Mouse (Mus musculus) CH12.LX (cell line): ENCODE results near the gene Rap1a. TPM values are rescaled to one million over a fixed set of nuclear protein-coding genes. Genes with fewer than 3 reads are reported as not detected.

Source experiments
- DNase-seq: peaks from one replicate; pipeline ENCODE4 v3.0.0-alpha.2; 2013; ENCODE audit errors: extremely low read depth
- H3K27ac ChIP-seq: 2 replicates; pipeline ENCODE4 v1.5.1; 2012; ENCODE audit warnings: low read depth, mild to moderate bottlenecking, control low read depth, moderate library complexity; ENCODE audit not compliant: insufficient read depth
- H3K27me3 ChIP-seq: replicated peaks from 2 replicates; pipeline ENCODE3; 2012; ENCODE audit warnings: inconsistent platforms
- H3K36me3 ChIP-seq, 2 experiments: replicated peaks in 1 of 2; 2 replicates each; pipeline versions ENCODE3 to v1.6.1; 2012; ENCODE audit warnings: inconsistent platforms in 1 of 2, low read length in 1 of 2, mild to moderate bottlenecking in 1 of 2, mixed read lengths in 1 of 2, moderate library complexity in 1 of 2; ENCODE audit not compliant: control insufficient read depth in 1 of 2, insufficient read depth in 1 of 2
- H3K4me1 ChIP-seq, 2 experiments: 2 replicates each; pipeline ENCODE4 v1.6.1; 2012; ENCODE audit warnings: inconsistent platforms in 1 of 2, moderate library complexity in 1 of 2; ENCODE audit not compliant: insufficient read depth in 2 of 2, control insufficient read depth in 1 of 2
- H3K4me2 ChIP-seq: 2 replicates; pipeline ENCODE4 v1.6.1; 2012; ENCODE audit warnings: low read depth, mild to moderate bottlenecking, control low read depth; ENCODE audit not compliant: poor library complexity, insufficient read depth, severe bottlenecking
- H3K4me3 ChIP-seq, 3 experiments: fragments of 150-350 bp in 1 of 3; sonication (generic) in 1 of 3; replicated peaks in 1 of 3; 2 replicates each; pipeline versions ENCODE3 to v1.5.1; 2011 to 2012; ENCODE audit warnings: low read depth in 2 of 3, low read length in 2 of 3, mild to moderate bottlenecking in 2 of 3, moderate library complexity in 2 of 3, control low read depth in 1 of 3, improper control_type of control experiment in 1 of 3, inconsistent platforms in 1 of 3, mixed read lengths in 1 of 3; ENCODE audit not compliant: poor library complexity in 1 of 3
- H3K79me2 ChIP-seq: replicated peaks from 2 replicates; pipeline ENCODE4 v1.6.1; 2012; ENCODE audit warnings: mild to moderate bottlenecking, moderate library complexity; ENCODE audit not compliant: control insufficient read depth, poor library complexity, insufficient read depth, severe bottlenecking; ENCODE audit errors: extremely low read depth
- H3K9ac ChIP-seq: 2 replicates; pipeline ENCODE4 v1.6.1; 2012; ENCODE audit warnings: low read depth, mild to moderate bottlenecking, control low read depth, moderate library complexity; ENCODE audit not compliant: insufficient read depth
- H3K9me3 ChIP-seq: replicated peaks from 2 replicates; pipeline ENCODE3; 2012; ENCODE audit warnings: low read length, inconsistent platforms, mixed read lengths
- CTCF ChIP-seq, 2 experiments: IDR thresholded peaks in 1 of 2; conservative IDR thresholded peaks in 1 of 2; 2 replicates each; pipeline ENCODE4 v1.5.1; 2011 to 2012; ENCODE audit warnings: low read depth in 2 of 2, low read length in 2 of 2, improper control_type of control experiment in 1 of 2, inconsistent platforms in 1 of 2, mild to moderate bottlenecking in 1 of 2, moderate library complexity in 1 of 2
- E2F4 ChIP-seq: IDR thresholded peaks from 2 replicates; pipeline ENCODE4 v1.6.1; 2011; ENCODE audit warnings: low read depth, low read length, improper control_type of control experiment; ENCODE audit not compliant: insufficient replicate concordance
- ELF1 ChIP-seq: IDR thresholded peaks from 2 replicates; pipeline ENCODE4 v1.6.1; 2014; ENCODE audit warnings: low read depth, mild to moderate bottlenecking, inconsistent platforms, low read length, improper control_type of control experiment
- ETS1 ChIP-seq: conservative IDR thresholded peaks from 2 replicates; pipeline ENCODE4 v1.6.1; 2012; ENCODE audit warnings: low read depth, mild to moderate bottlenecking, inconsistent platforms, low read length, improper control_type of control experiment, moderate library complexity
- HCFC1 ChIP-seq: IDR thresholded peaks from 2 replicates; pipeline ENCODE4 v1.6.1; 2012; ENCODE audit warnings: low read depth, mild to moderate bottlenecking, inconsistent platforms, low read length, improper control_type of control experiment
- IRF4 ChIP-seq: IDR thresholded peaks from 2 replicates; pipeline ENCODE4 v1.6.1; 2014; ENCODE audit warnings: low read depth, mild to moderate bottlenecking, inconsistent platforms, low read length, improper control_type of control experiment
- JUN ChIP-seq: IDR thresholded peaks from 2 replicates; pipeline ENCODE4 v1.6.1; 2011; ENCODE audit warnings: low read depth, mild to moderate bottlenecking, low read length, improper control_type of control experiment, moderate library complexity; ENCODE audit not compliant: insufficient read depth
- MAZ ChIP-seq: IDR thresholded peaks from 2 replicates; pipeline ENCODE4 v1.6.1; 2012; ENCODE audit warnings: low read depth, mild to moderate bottlenecking, inconsistent platforms, low read length, improper control_type of control experiment, moderate library complexity
- MEF2A ChIP-seq: IDR thresholded peaks from 2 replicates; pipeline ENCODE4 v1.6.1; 2014; ENCODE audit warnings: low read depth, mild to moderate bottlenecking, inconsistent platforms, low read length, improper control_type of control experiment, borderline replicate concordance
- MXI1 ChIP-seq: IDR thresholded peaks from 2 replicates; pipeline ENCODE4 v1.6.1; 2011; ENCODE audit warnings: mild to moderate bottlenecking, low read depth, low read length, improper control_type of control experiment
- MYC ChIP-seq: IDR thresholded peaks from 2 replicates; pipeline ENCODE4 v1.6.1; 2011; ENCODE audit warnings: low read depth, mild to moderate bottlenecking, improper control_type of control experiment, low read length
- NELFE ChIP-seq: IDR thresholded peaks from 2 replicates; pipeline ENCODE4 v1.6.1; 2011; ENCODE audit warnings: low read depth, low read length, improper control_type of control experiment
- PAX5 ChIP-seq: IDR thresholded peaks from 2 replicates; pipeline ENCODE4 v1.6.1; 2012; ENCODE audit warnings: low read length, inconsistent platforms, mixed read lengths
- POLR2A ChIP-seq: IDR thresholded peaks from 2 replicates; pipeline ENCODE4 v1.6.1; 2011; ENCODE audit warnings: low read depth, mild to moderate bottlenecking, improper control_type of control experiment, low read length
- POLR2AphosphoS2 ChIP-seq: IDR thresholded peaks from 2 replicates; pipeline ENCODE4 v1.6.1; 2011; ENCODE audit warnings: low read depth, low read length, improper control_type of control experiment
- RAD21 ChIP-seq: IDR thresholded peaks from 2 replicates; pipeline ENCODE4 v1.6.1; 2011; ENCODE audit warnings: low read depth, mild to moderate bottlenecking, low read length, improper control_type of control experiment, moderate library complexity
- RCOR1 ChIP-seq: conservative IDR thresholded peaks from 2 replicates; pipeline ENCODE4 v1.6.1; 2012; ENCODE audit warnings: low read depth, mild to moderate bottlenecking, inconsistent platforms, low read length, improper control_type of control experiment
- SMC3 ChIP-seq: IDR thresholded peaks from 2 replicates; pipeline ENCODE4 v1.6.1; 2011; ENCODE audit warnings: low read depth, low read length, improper control_type of control experiment
- TBP ChIP-seq: conservative IDR thresholded peaks from 2 replicates; pipeline ENCODE4 v1.6.1; 2011; ENCODE audit warnings: low read depth, low read length, improper control_type of control experiment
- TCF12 ChIP-seq: IDR thresholded peaks from 2 replicates; pipeline ENCODE4 v1.6.1; 2014; ENCODE audit warnings: low read depth, mild to moderate bottlenecking, inconsistent platforms, low read length, improper control_type of control experiment
- UBTF ChIP-seq: IDR thresholded peaks from 2 replicates; pipeline ENCODE4 v1.6.1; 2012; ENCODE audit warnings: low read depth, mild to moderate bottlenecking, inconsistent platforms, low read length, improper control_type of control experiment, moderate library complexity
- USF1 ChIP-seq: IDR thresholded peaks from 2 replicates; pipeline ENCODE4 v1.6.1; 2014; ENCODE audit warnings: low read depth, mild to moderate bottlenecking, inconsistent platforms, low read length, improper control_type of control experiment
- USF2 ChIP-seq: conservative IDR thresholded peaks from 2 replicates; pipeline ENCODE4 v1.6.1; 2011; ENCODE audit warnings: low read depth, low read length, improper control_type of control experiment
- ZC3H11A ChIP-seq: IDR thresholded peaks from 2 replicates; pipeline ENCODE4 v1.6.1; 2012; ENCODE audit warnings: low read depth, mild to moderate bottlenecking, inconsistent platforms, low read length, improper control_type of control experiment
- ZKSCAN1 ChIP-seq: IDR thresholded peaks from 2 replicates; pipeline ENCODE4 v1.6.1; 2012; ENCODE audit warnings: low read depth, inconsistent platforms, low read length, improper control_type of control experiment, borderline replicate concordance
- ZMIZ1 ChIP-seq: IDR thresholded peaks from 2 replicates; pipeline ENCODE4 v1.6.1; 2012; ENCODE audit warnings: low read depth, mild to moderate bottlenecking, inconsistent platforms, low read length, improper control_type of control experiment
- ZNF384 ChIP-seq: IDR thresholded peaks from 2 replicates; pipeline ENCODE4 v1.6.1; 2012; ENCODE audit warnings: low read depth, low read length, improper control_type of control experiment, inconsistent platforms
- dilution Hi-C: fragments of 300-500 bp; cut with MboI; formaldehyde crosslinking; loops from 2 replicates; pipeline ENCODE4 v1.14.3; 2020; ENCODE audit warnings: low sequenced_read_pairs; ENCODE audit not compliant: extremely low pct_unique_long_range_greater_than_20kb, extremely low pct_ligation_motif_present
- in situ Hi-C: fragments of 300-500 bp; cut with MboI; formaldehyde crosslinking; loops from 3 replicates; pipeline ENCODE4 v1.14.3; 2019; ENCODE audit warnings: low sequenced_read_pairs, low pct_ligation_motif_present, low pct_unique_long_range_greater_than_20kb, mixed read lengths
- polyA plus RNA-seq: library from polyadenylated mRNA; unstranded; fragments of >175 nt; gene quantifications from 2 replicates; pipeline ENCODE4 v1.2.1, GENCODE M21; 2012; ENCODE audit warnings: low read depth; ENCODE audit not compliant: insufficient read length
- total RNA-seq, 2 experiments: library from RNA; depleted of rRNA; stranded (reverse); fragments of 300-350 nt in 1 of 2; fragments of >200 nt in 1 of 2; gene quantifications; 2 replicates each; pipeline ENCODE4 v1.2.3; 2012 to 2014

The Rap1a gene
- total and polyA plus RNA-seq, 3 experiments = 63.3 to 250 (median 209) TPM

DNA sequence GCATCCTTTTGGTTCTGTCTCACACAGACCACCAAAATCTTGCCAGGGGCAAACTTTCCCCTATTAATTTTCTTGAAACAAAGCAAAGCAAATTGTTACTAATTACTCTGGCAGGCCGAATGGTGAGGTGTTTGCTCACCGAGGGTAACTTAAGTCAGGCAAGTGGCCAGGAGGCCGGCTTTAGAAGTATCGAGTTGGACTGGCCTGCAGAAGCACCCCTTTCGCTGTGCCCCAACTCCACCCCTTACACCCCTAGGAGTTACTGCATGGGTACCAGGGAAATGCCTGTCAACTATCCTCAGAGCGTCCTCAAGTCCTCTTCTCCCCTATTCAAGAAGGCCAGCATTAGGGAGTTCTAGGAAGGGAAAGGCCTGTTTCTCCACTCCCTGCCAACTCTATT lies 97.6 kb downstream of the Rap1a start:
- Histone ChIP-seq H3K36me3 (no peaks in the 10 kb centered on the region), H3K27me3 (peaks cover 13% of the 10 kb centered on the region), H3K4me1 (peaks cover 10 to 20% of the 10 kb centered on the region in 2 experiments; a peak in 3 of 4 replicates), H3K9ac (no peak overlapping the region), H3K27ac (no peak overlapping the region), H3K4me2 (no peak overlapping the region), H3K79me2 (peaks cover 4% of the 10 kb centered on the region), H3K4me3 (no peak overlapping the region), H3K9me3 (no peaks in the 10 kb centered on the region)
- no peak for TF ChIP-seq RCOR1
- no peak for TF ChIP-seq POLR2A
- no peak for TF ChIP-seq USF2
- TF ChIP-seq PAX5 = no peak
- no peak for TF ChIP-seq UBTF
- TF ChIP-seq CTCF (conservative IDR thresholded peaks at IDR 0.05 in 1 of 2, IDR thresholded peaks at IDR 0.05 in 1 of 2; ENCODE audit: low read depth in 2 of 2, low read length in 2 of 2) = no peak
- no peak for TF ChIP-seq E2F4
- TF ChIP-seq TBP = no peak
- TF ChIP-seq MXI1 = no peak
- TF ChIP-seq ELF1 = no peak
- no peak for TF ChIP-seq ZMIZ1
- no peak for TF ChIP-seq ZKSCAN1
- TF ChIP-seq JUN = no peak
- TF ChIP-seq ETS1 = no peak
- TF ChIP-seq IRF4 = no peak
- no peak for TF ChIP-seq USF1
- TF ChIP-seq MYC = no peak
- TF ChIP-seq HCFC1 = no peak
- TF ChIP-seq MAZ = no peak
- dilution Hi-C loops (no loop called here), in situ Hi-C loops (no loop called here)
- DNase-seq = no peak

DNA sequence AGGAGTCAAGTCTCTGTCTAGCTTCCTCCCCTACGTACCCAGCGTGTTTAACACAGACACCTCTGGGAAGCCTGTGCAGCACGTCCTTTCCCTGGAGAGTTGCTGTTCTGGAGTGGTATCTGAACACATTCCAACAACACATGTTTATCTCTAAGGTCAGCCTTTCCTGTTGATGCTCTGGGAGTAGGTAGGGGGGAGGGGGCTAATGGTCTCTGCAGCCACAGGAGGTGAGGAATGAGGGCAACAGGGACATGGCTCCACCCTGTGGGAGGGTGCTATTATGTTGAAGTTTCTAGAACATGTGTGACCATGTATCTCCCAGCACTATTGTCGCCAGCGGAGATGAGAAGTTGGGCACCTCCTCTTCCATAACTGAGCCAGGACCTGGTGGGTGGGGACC lies 99.7 kb downstream of the Rap1a start:
- Histone ChIP-seq H3K27ac (no peak overlapping the region), H3K4me3 (no peak overlapping the region), H3K79me2 (no peaks in the 10 kb centered on the region; the same call in 1 of the 2 replicates), H3K4me1 (peaks cover 10 to 20% of the 10 kb centered on the region in 2 experiments; a peak in 3 of 4 replicates), H3K4me2 (peak overlapping the region; percentile 62), H3K36me3 (no peaks in the 10 kb centered on the region), H3K9ac (no peak overlapping the region), H3K9me3 (no peaks in the 10 kb centered on the region), H3K27me3 (peaks cover 24% of the 10 kb centered on the region)
- in situ Hi-C loops (no loop called here), dilution Hi-C loops (no loop called here)
- no peak for DNase-seq
- TF ChIP-seq MYC (no peak), USF1 (no peak), HCFC1 (no peak), ZC3H11A (no peak), E2F4 (no peak), MEF2A (no peak), UBTF (no peak), RAD21 (no peak), POLR2AphosphoS2 (no peak), ZNF384 (no peak), IRF4 (no peak), SMC3 (no peak), NELFE (no peak), TCF12 (no peak), PAX5 (no peak), TBP (no peak)
